Mouse (Mus musculus) monocyte, adult 5-6 weeks (primary cell): Measurements from ENCODE around the gene Rasal2. TPM values are rescaled to one million over a fixed set of nuclear protein-coding genes. Genes with fewer than 3 reads are reported as not detected.

Experiments
- ATAC-seq: fragments of 153-309, 156-312 bp; replicated peaks from 2 replicates; pipeline ENCODE4 v1.8.0; 2017; ENCODE audit warnings: mild to moderate bottlenecking; ENCODE audit not compliant: low TSS enrichment, insufficient number of reproducible peaks, severe bottlenecking, poor library complexity, low FRiP score
- total RNA-seq: library from RNA; stranded (forward); fragments of 200-1000, 200-491, 200-594 nt; gene quantifications from 3 replicates; pipeline ENCODE4 v1.2.3, GENCODE M21; 2017

The Rasal2 gene
- total RNA-seq, 1 experiment from 2014 or later = 1.0 TPM

GRCm38 (mm10) chr1:157110287-157110835 is 302.0 kb downstream of the Rasal2 start:
- no peak for ATAC-seq

- ATAC-seq = no peak
These were observed 303.8 kb downstream of the Rasal2 start, which contains the start of gene Tex35 for GRCm38 (mm10) chr1:157108580-157108979. Tex35 (minus strand) TSS chr1:157108680.

GRCm38 (mm10) chr1:157101122-157101865 is 311.1 kb downstream of the Rasal2 start:
- ATAC-seq = peak; percentile 60

- no peak for ATAC-seq
These were observed 316.9 kb downstream of the Rasal2 start for GRCm38 (mm10) chr1:157095534-157095933.

- no peak for ATAC-seq
These were observed 319.8 kb downstream of the Rasal2 start for GRCm38 (mm10) chr1:157092622-157093021.

GRCm38 (mm10) chr1:157092140-157092539 is 320.3 kb downstream of the Rasal2 start:
- peak; percentile 33; the same call in 1 of the 2 replicates for ATAC-seq

- no peak for ATAC-seq
These were observed 321.6 kb downstream of the Rasal2 start for GRCm38 (mm10) chr1:157090835-157091234.

GRCm38 (mm10) chr1:157086097-157086994 is 326.0 kb downstream of the Rasal2 start:
- ATAC-seq = 0 out of 2 replicates have a peak, but pooled peaks have one; percentile 46

Other genes with a start within 250 kb of the Rasal2 start
- gene Cryzl2, start 46.0 kb upstream of the Rasal2 start, total RNA-seq = 1.4 to 6.2 TPM (median 2.8 TPM) in 3 replicates
- gene Sec16b, start 94.1 kb upstream of the Rasal2 start, total RNA-seq = 0.10 to 0.11 TPM in 2 of 3 replicates, not detected in the other